Mouse (Mus musculus): Measurements from ENCODE around the gene Serpina5.
"Not testable (repeated sequence)": the region's sequence is repeated elsewhere in the genome, so short reads cannot be mapped to it uniquely, and the experiment has no call there.

The Serpina5 gene

DNA sequence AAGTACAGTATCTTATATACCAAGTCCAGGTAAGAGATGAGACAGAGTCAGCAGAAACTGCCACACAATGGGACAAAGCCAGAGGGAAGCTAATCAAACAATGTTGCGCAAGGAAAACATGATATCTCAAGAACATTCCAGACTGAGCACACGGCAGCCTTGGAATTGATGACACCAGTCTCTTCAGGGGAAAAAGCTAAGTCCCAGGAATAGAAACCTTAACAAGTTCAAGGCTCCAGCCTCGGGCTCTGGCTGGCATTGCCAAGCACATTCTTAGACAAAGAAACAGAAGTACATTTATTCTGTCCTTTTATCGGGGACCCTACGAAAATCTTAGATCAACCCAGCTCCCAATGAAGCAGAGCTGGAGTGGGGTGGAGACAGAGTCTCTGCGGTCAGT lies at the start of gene Serpina5:
TSS of gene Serpina5 (plus strand) at position 346 of the 400 bp plus-strand sequence.
- CTCF ChIA-PET = no interaction called here

GRCm38 (mm10) chr12:104053995-104054394 lies 46.9 kb upstream of the Serpina5 start:
- CTCF ChIA-PET = interaction anchor here (0.6 kb wide), 1 partner anchor 58 kb away, joined by 8 read pairs; no protein-coding TSS in a partner anchor

DNA sequence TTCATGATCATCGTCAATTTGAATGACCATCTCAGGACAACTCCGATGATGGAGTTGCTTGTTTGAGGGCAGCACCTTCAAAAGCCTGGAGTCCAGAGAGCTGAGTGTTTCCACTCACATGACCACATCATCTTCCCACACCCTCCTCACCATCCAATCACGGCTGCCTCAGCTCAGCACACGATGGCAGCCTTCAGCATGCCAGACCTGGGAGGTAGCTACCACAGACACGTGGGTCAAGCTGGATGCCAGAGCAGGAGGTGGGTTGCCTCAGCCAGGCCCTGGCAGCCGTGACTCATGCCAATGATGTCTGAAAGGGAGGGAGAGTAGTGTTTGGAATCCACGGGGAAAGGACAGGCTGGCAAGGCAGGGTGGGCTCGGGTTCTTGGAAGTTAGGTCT lies 45.2 kb upstream of the Serpina5 start:
- CTCF ChIA-PET = no interaction called here

DNA sequence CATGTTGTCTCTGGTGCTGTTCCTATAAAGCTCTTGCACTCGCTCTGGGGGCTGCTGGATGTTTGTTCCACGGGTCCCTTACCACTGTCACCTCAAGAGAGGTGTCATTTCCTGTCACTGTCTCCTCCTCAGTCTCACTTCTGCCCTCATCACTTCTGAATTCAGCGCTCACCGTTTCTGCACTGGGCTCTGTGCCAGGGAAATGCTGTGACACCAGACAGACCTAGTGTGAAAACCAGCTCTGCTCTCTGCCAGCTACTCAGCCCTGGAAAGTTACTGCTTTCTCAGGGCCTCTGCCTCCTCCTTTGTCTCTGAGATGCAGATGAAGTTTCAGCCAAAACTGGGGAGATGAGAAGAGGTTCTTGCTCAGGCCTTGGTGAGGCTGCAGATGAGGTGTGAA lies 43.9 kb upstream of the Serpina5 start:
- CTCF ChIA-PET = no interaction called here

DNA sequence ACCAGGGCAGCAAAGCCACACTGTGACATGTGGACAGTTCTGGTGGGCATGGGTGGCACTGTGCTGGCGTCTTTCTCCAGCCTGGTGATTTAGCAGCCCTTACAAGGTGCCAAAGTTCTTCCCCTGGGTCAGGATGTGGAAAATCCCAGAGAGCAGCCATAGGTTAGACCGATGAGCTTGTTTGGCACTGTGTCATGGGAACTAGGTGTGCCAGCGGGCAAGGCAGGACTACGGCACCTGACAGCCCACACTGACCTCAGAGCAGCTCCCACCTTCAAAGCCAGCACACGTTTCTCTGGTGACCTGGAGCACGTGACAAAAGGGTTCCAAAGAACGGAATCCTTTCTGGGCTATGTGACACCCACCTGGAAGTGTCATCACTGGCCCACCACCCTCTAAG lies 43.4 kb upstream of the Serpina5 start:
- CTCF ChIA-PET = no interaction called here

DNA sequence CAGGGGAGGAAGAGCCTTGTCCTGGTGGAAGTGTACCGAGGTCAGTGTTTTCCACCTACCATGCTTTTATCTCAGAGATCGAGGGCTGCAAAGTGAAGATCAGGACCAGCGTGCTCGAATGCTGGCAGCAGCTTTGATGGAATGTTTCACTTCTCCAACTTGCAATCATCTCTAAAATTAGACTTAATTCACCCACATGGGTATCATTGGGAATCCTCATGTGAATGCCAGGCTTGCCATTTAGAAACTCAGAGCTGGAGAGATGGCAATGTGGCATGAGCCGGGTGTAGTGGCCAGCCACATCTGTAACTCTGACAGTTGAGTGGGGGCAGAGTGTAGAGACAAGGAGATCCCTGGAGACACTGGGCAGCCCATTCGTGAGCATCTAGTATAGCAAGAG lies 40.8 kb upstream of the Serpina5 start:
- CTCF ChIA-PET = interaction anchor here (0.7 kb wide), 1 partner anchor 25 kb away, joined by 3 read pairs; no protein-coding TSS in a partner anchor

DNA sequence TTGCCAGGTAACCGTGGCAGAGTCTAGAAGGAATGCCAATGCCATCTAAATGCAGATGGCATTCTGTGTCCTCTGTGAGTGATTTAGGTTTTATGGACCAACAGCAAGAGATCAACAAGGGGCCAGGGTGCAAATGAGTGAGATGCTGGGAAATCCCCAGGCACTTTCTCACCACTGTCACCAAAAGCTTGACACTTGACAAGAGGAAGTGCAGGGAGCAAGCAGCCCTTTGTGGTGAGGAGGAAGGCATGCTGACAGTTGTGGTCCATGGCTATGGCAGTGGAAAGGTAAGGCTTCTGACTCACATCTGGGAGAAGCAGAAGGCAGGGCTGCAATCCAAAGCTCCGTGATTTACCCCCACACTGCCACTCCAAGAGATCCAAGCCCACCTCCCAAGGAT lies 39.1 kb upstream of the Serpina5 start:
- CTCF ChIA-PET = interaction anchor here (0.7 kb wide), 1 partner anchor 356 kb away, joined by 4 read pairs; no protein-coding TSS in a partner anchor

DNA sequence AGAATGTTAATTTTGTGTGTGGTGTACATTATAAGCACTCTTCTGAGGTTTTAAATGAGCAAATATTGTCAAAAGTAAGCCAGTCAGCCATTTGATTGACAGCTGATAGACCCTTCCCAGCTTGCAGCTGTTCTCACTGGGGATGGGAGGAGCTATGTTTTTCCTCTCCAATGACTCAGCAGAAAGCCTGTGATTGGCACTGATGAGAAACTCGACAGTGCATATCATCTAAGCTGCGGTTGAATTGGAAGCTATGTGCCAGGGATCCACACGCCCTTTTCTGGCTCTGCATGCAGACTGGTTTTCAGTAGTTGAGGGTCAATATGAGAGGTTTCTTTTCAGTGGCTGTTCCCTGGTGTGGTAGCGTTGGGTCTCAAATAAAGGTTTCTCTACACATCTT lies 36.4 kb upstream of the Serpina5 start:
- CTCF ChIA-PET = interaction anchor here (0.5 kb wide), 1 partner anchor 69 kb away, joined by 32 read pairs; no protein-coding TSS in a partner anchor

GRCm38 (mm10) chr12:104064996-104065395 lies 35.9 kb upstream of the Serpina5 start:
- CTCF ChIA-PET = interaction anchor here (0.5 to 1.5 kb wide), 2 partner anchors 69 to 353 kb away, joined by 4 to 32 read pairs; no protein-coding TSS in a partner anchor

- CTCF ChIA-PET = interaction anchor here (1.5 kb wide), 1 partner anchor 352 kb away, joined by 4 read pairs; no protein-coding TSS in a partner anchor
These were observed 34.7 kb upstream of the Serpina5 start for GRCm38 (mm10) chr12:104066241-104066640.

DNA sequence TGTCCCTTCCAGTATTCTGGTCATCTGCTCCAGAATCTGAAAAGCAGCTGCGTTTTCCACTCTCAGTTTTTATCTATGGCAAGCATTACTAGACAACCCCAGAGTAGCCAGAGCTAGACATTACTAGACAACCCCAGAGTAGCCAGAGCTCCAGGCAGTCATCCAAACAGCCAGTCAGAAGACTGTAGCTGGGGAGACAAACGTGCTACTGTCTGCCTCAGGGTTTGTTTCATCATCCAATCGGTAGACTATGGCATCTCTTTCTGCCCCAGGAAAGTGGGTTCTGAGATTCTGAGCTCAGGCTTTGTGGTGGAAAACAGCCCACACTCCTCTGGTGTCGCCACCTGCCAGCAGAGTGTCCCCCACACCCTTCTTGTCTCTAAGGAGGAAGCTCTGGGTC lies 33.4 kb upstream of the Serpina5 start:
- CTCF ChIA-PET = no interaction called here

DNA sequence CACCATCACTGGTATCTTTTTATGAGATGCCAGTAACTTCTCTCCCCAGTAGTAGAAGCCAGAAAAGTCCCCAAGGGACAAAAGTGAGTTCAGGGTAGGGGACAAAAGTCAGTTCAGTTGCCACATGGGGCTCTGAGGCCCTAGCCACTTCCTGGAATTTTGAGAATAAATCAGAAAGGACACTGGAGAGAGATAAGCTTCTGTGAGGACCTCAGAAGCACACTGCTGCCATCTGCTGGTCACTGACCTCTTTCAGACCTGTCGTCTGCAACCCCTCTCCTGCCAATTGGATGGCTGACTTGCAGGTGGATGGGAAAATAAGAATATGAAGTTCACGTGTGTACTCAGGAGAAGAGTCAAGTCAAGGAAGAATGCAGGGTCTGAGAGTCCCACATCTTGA lies 31.3 kb upstream of the Serpina5 start:
- CTCF ChIA-PET = interaction anchor here (0.6 kb wide), 1 partner anchor 83 kb away, joined by 6 read pairs; no protein-coding TSS in a partner anchor

DNA sequence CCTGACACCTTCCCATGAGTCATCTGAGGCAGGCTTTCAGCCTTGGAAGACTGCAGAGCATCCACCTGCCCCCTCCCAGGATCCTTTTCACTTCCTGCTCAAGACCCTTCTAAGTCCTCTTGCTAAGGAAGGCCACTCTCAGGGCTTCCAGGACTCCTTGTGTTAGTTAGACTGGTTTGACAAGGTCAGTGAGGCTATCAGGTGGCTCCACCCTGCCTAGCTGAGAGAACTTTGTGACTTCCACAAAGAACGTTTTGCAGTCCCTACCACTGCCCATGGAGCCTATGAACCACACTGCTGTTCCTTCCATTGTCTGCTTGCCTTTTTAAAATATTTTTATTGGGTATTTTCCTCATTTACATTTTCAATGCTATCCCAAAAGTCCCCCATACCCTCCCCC lies 29.2 kb upstream of the Serpina5 start:
- CTCF ChIA-PET = no interaction called here

DNA sequence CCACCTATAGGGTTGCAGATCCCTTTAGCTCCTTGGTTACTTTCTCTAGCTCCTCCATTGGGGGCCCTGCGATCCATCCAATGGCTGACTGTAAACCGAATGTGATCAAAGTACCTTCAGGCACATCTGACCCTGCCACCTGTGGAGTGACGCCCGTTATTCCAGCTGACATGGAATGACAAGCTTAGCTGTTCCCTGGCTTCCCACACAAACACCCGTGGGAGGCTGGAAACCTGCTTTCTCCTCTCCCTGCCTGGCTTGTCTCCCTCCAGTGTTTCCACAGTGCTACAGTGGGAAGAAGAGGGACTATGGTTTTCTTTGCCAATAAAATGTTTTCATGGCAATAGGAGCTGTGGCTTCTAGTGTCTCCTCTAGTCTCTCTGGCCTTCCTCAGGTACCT lies 28.6 kb upstream of the Serpina5 start:
- CTCF ChIA-PET = no interaction called here

DNA sequence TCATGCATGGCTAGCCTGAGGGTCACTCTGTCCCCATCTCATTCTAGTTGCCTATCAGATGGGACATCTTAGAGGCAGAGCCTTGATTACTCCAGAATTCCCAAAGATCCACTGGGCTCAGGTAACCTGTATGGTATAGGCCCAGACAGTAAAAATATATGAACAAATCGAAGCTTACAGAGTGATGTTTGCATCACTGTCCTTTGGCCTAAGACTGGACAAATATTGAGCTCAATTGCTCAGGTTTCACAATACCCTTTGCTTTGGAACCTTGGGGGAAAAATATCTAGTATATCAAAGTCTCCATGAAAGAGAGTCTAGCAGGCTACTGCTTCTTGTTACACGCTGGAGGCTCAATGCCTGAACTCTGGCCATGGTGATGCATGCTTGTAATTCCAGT lies 10.8 kb upstream of the Serpina5 start:
- CTCF ChIA-PET = no interaction called here

DNA sequence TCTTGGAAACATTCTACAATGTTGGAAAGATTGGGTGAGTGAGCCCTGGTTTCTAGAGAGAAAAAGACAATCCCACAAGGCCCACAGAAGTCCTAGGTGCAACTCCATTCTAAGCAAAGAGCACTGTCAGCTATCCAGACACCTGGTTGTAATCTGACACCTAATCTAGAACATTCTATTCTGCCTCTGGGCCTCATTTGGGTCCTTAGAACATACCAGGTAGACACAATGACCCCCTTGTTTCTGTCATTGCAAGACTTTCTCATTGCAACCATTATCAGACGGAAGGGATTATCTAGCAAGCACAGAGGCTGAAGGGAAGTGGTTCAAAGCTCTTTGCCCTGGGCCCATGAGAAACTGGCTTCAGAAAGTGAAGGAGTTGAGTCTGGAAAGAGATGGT lies 9.6 kb upstream of the Serpina5 start:
- CTCF ChIA-PET = no interaction called here

DNA sequence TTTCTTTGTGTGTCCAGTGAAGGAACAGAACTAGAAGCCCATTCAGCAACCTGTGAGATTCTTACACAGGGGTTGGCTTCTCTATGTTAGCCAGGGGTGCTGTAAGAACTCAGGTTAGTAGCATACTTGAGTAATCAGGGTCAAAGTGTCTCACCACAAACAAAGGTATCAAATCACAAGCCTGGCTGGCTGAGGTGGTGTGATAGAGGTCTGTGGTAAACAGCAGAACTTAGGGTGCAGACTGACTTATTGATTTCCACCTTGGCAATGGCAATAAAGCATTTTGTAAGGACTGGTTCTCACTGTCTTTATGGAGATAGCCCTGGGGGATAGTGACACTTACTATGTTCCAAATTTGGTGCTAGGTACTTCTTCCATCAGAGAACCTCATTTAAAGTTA lies 4.9 kb downstream of the Serpina5 start:
- CTCF ChIA-PET = no interaction called here

DNA sequence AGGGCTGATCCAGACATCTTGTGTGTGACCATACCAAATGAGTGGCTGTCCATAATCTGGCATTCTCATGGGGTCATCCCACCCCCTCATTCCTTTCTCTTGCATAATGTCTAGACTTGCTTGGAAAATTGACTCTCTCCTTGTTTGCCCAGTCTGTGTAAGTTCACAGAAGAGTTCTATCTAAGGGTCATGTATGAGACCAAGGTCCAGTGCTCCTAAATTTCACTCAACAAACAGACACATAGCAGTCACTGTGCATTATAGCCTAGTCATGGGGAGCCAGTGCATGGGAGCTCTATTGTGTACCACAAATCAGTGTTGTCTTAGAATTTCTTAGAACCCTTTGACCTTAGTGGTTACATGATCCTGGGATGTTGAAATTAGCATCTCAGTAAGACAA lies 6.0 kb downstream of the Serpina5 start:
- CTCF ChIA-PET = no interaction called here

DNA sequence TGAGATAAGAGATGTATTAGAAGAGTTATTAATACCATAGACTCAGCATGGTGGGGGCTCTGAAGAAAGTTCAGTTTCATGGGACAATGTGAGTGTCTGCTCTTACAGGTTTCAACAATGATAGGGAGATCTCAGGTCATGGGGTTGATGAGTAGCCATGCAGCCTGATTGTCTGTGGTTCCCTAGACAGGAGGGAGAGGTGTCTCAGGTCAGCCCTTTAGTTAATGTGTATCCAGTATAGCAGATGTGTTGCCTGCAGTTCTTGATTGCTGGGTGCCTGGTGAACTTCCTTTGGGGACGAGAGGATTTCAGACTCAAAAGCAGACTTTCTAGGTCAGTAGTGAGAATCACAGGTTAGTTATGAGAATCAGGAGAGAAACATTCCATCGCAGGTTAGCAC lies 7.6 kb downstream of the Serpina5 start:
- CTCF ChIA-PET = no interaction called here

GRCm38 (mm10) chr12:104112333-104112732 lies 11.4 kb downstream of the Serpina5 start, which contains the start of gene Serpina3a:
TSS of gene Serpina3a (plus strand) at chr12:104112724.
- CTCF ChIA-PET = not testable (repeated sequence)

GRCm38 (mm10) chr12:104114921-104115579 lies 14.1 kb downstream of the Serpina5 start:
- CTCF ChIA-PET = no interaction called here

DNA sequence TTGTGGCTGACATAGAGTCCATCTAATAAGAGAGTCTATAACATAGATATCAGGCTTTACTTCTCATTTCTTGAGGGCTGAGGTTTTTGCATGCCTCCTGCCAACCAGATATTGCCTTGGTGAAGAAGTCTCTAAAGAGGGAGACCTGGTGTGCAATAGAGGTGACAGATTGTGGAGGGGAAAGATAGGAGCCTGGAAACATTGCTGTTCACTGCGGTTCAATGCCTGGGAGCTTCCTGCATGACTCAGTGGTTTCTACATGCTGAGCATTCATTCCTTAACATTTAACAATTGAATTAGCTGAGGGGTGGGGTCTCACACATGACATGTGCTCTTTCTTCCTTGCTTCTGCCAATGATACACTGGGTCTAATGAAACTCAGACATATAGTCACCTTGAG lies 22.2 kb downstream of the Serpina5 start:
- CTCF ChIA-PET = no interaction called here

- CTCF ChIA-PET = no interaction called here
These were observed 23.1 kb downstream of the Serpina5 start for GRCm38 (mm10) chr12:104123996-104124395.

DNA sequence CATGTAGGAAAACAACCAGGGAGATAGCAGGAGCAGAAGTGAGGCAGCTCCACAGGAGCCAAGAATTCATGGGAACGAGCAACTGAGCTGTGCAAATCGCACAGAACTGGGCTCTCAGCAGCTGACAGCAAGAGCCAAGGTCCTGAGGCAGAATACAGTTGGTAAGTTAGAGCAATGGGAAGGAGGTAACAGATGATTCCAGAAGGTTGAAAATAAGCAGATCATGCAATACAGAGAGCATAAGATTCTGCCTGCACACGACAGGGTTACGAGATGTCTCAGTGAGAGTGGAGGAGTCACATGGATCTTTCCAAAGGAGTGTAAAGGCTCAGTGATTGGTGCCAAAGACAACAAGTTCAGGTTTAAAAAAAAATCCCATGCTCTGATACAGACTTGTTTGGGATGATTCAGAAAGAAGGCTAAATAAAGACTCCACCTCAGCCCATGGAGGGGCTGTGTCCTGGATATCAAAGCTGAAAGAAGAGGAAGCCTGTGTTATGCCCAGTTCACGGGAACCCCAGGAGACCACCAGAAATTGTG lies 24.2 kb downstream of the Serpina5 start:
- CTCF ChIA-PET = no interaction called here

Measured in spleen, embryonic (tissue).